Mouse (Mus musculus) liver, embryonic 14.5 days (tissue): Measurements from ENCODE around the gene Morn4.

ENCODE experiments used
- CTCF ChIP-seq: IDR thresholded peaks from 2 replicates; pipeline ENCODE4 v1.5.1; 2016; ENCODE audit warnings: antibody characterized with exemption, low read depth, control low read depth
- EP300 ChIP-seq: IDR thresholded peaks from 2 replicates; pipeline ENCODE4 v1.6.1; 2016; ENCODE audit warnings: antibody characterized with exemption, low read depth

- TF ChIP-seq CTCF (no peak), EP300 (no peak)
Observed at GRCm38 (mm10) chr19:42036357-42036756, 49.8 kb downstream of the Morn4 start.
